In genomic region chr11:67020948-67021347, GRCm38 (mm10) we compare ENCODE assay signal across 8 mouse cellular contexts. TPM values are rescaled to one million over a fixed set of nuclear protein-coding genes. Genes with fewer than 3 reads are reported as not detected.
DNase-seq lines count a peak whose midpoint lies in the region; ATAC-seq lines count a peak whose summit lies in the region.

No protein-coding gene starts in this region.

- peak overlapping the region; percentile 55 for H3K4me2 ChIP-seq in stomach, embryonic 15.5 days

- H3K9ac ChIP-seq in stomach, embryonic 15.5 days: no peak overlapping the region

- peak overlapping the region; percentile 24 for H3K4me3 ChIP-seq in stomach, embryonic 15.5 days (replicated peaks)

- WGBS in stomach, embryonic 15.5 days: 2% methylated on average over 12 of the region's 12 CpGs

- no peaks in the 10 kb centered on the region for H3K9me3 ChIP-seq in stomach, embryonic 15.5 days

- peak; percentile 62 for DNase-seq in layer of hippocampus, adult 11-12 months (ENCODE audit: low spot score)
- no peak for DNase-seq in layer of hippocampus, adult 9-11 months
- peak; percentile 48 for DNase-seq in embryo, embryonic 11.5 days (ENCODE audit: low read depth, low spot score)
- peak; percentile 68 to 83 for DNase-seq in heart, adult 18-20 months
- peak; percentile 71 for DNase-seq in kidney, adult 18-20 months
- peak; percentile 64 for DNase-seq in liver
- peak; percentile 18 to 52 for DNase-seq in natural killer cell, adult 2 months (ENCODE audit: low spot score in 2 of 2)

- ATAC-seq in stomach, embryonic 15.5 days (ENCODE audit: insufficient read depth, low FRiP score, low read depth): peak; percentile 24; the same call in 1 of the 2 replicates

- H3K4me1 ChIP-seq in stomach, embryonic 15.5 days: peaks cover 9% of the 10 kb centered on the region; the same call in 1 of the 2 replicates

- no peaks in the 10 kb centered on the region for H3K27me3 ChIP-seq in stomach, embryonic 15.5 days (replicated peaks)

- no peaks in the 10 kb centered on the region for H3K36me3 ChIP-seq in stomach, embryonic 15.5 days

- H3K27ac ChIP-seq in stomach, embryonic 15.5 days: no peak overlapping the region

RNA-seq across cellular contexts. Expression of gene Tmem220, which starts 4.0 kb away (rescaled TPM):
- 1 to 10 TPM; 2.0 to 2.7 TPM for total RNA-seq in heart, adult 18-20 months (2021)
- polyA plus RNA-seq in stomach, embryonic 15.5 days (2015; fragmentation: Nextera tagmentation; extraction: Ambion mirVana): 1.7 and 2.5 TPM in 2 replicates

RNA-seq across cellular contexts. Expression of gene Adprm, which starts 31.4 kb away (rescaled TPM):
- 10 to 100 TPM; 12.0 to 12.4 TPM for total RNA-seq in heart, adult 18-20 months (2021)
- 24.0 and 28.1 TPM in 2 replicates for polyA plus RNA-seq in stomach, embryonic 15.5 days (2015; fragmentation: Nextera tagmentation; extraction: Ambion mirVana)

RNA-seq across cellular contexts. Expression of gene Sco1, which starts 31.5 kb away (rescaled TPM):
- total RNA-seq in heart, adult 18-20 months (2021): 10 to 100 TPM; 21.5 to 22.6 TPM
- 17.6 and 18.7 TPM in 2 replicates for polyA plus RNA-seq in stomach, embryonic 15.5 days (2015; fragmentation: Nextera tagmentation; extraction: Ambion mirVana)

RNA-seq across cellular contexts. Expression of gene Myh3, which starts 57.2 kb away (rescaled TPM):
- total RNA-seq in heart, adult 18-20 months (2021): under 1 TPM in 1 of 2 experiments, not detected in 1; 0.08 TPM
- 1.0 and 3.9 TPM in 2 replicates for polyA plus RNA-seq in stomach, embryonic 15.5 days (2015; fragmentation: Nextera tagmentation; extraction: Ambion mirVana)
